Mouse (Mus musculus): ENCODE measurements around the gene Mmp28. TPM values are rescaled to one million over a fixed set of nuclear protein-coding genes. Genes with fewer than 3 reads are reported as not detected.
A peak's percentile ranks its signal among the peaks of the same experiment; 100 is the strongest.

Mmp28 gene
- polyA plus RNA-seq, 1 experiment: 10.2 TPM

GRCm38 (mm10) chr11:83449298-83449697 lies 13.6 kb downstream of the Mmp28 start:
- TF ChIP-seq E2F4 (IDR thresholded peaks at IDR 0.05; ENCODE audit: insufficient read depth) (no peak), POLR2AphosphoS2 (IDR thresholded peaks at IDR 0.05; ENCODE audit: insufficient read length, low read depth) (no peak), CEBPB (IDR thresholded peaks at IDR 0.05; ENCODE audit: insufficient read depth, poor library complexity, severe bottlenecking) (no peak), TCF12 (IDR thresholded peaks at IDR 0.05; ENCODE audit: insufficient read depth, poor library complexity, severe bottlenecking) (no peak), USF1 (IDR thresholded peaks at IDR 0.05; ENCODE audit: low read depth) (no peak), TCF3 (IDR thresholded peaks at IDR 0.05; ENCODE audit: insufficient read length, low read depth) (no peak), MAX (IDR thresholded peaks at IDR 0.05; ENCODE audit: low read depth) (no peak), MYOD1 (IDR thresholded peaks at IDR 0.05; ENCODE audit: control insufficient read depth in 1 of 3, insufficient read length in 2 of 3, low read depth in 2 of 3) (no peak), POLR2A (IDR thresholded peaks at IDR 0.05; ENCODE audit: insufficient read length, low read depth) (no peak), SRF (IDR thresholded peaks at IDR 0.05; ENCODE audit: control insufficient read depth, insufficient read length, low read depth) (no peak), REST (IDR thresholded peaks at IDR 0.05; ENCODE audit: insufficient read depth, insufficient read length) (no peak), MYOG (IDR thresholded peaks at IDR 0.05; ENCODE audit: control insufficient read depth in 1 of 3, insufficient read depth in 1 of 3, insufficient read length in 2 of 3, low read depth in 2 of 3) (no peak)
- Histone ChIP-seq H3K36me3 (ENCODE audit: control insufficient read depth, insufficient read depth) (no peaks in the 10 kb centered on the region), H3K27me3 (ENCODE audit: control insufficient read depth, insufficient read depth, insufficient read length) (no peaks in the 10 kb centered on the region), H3K79me2 (ENCODE audit: control insufficient read depth, insufficient read depth) (no peaks in the 10 kb centered on the region), H3ac (ENCODE audit: control insufficient read depth, insufficient read length) (no peak overlapping the region), H3K4me2 (ENCODE audit: low read depth) (no peak overlapping the region), H3K4me3 (no peak overlapping the region)

- no peaks in the 10 kb centered on the region for H3K79me2 ChIP-seq (ENCODE audit: control insufficient read depth, insufficient read depth)
- no peak overlapping the region for H3K4me3 ChIP-seq
- no peak overlapping the region for H3K4me2 ChIP-seq (ENCODE audit: low read depth)
- no peak overlapping the region for H3ac ChIP-seq (ENCODE audit: control insufficient read depth, insufficient read length)
- TF ChIP-seq TCF12 (IDR thresholded peaks at IDR 0.05; ENCODE audit: insufficient read depth, poor library complexity, severe bottlenecking) (no peak), REST (IDR thresholded peaks at IDR 0.05; ENCODE audit: insufficient read depth, insufficient read length) (no peak), USF1 (IDR thresholded peaks at IDR 0.05; ENCODE audit: low read depth) (no peak), CEBPB (IDR thresholded peaks at IDR 0.05; ENCODE audit: insufficient read depth, poor library complexity, severe bottlenecking) (no peak), MYOD1 (IDR thresholded peaks at IDR 0.05; ENCODE audit: control insufficient read depth in 1 of 3, insufficient read length in 2 of 3, low read depth in 2 of 3) (no peak), POLR2AphosphoS2 (IDR thresholded peaks at IDR 0.05; ENCODE audit: insufficient read length, low read depth) (no peak), SRF (IDR thresholded peaks at IDR 0.05; ENCODE audit: control insufficient read depth, insufficient read length, low read depth) (no peak), POLR2A (IDR thresholded peaks at IDR 0.05; ENCODE audit: insufficient read length, low read depth) (no peak), MYOG (IDR thresholded peaks at IDR 0.05; ENCODE audit: control insufficient read depth in 1 of 3, insufficient read depth in 1 of 3, insufficient read length in 2 of 3, low read depth in 2 of 3) (no peak), MAX (IDR thresholded peaks at IDR 0.05; ENCODE audit: low read depth) (no peak), E2F4 (IDR thresholded peaks at IDR 0.05; ENCODE audit: insufficient read depth) (no peak), TCF3 (IDR thresholded peaks at IDR 0.05; ENCODE audit: insufficient read length, low read depth) (no peak)
- no peaks in the 10 kb centered on the region for H3K36me3 ChIP-seq (ENCODE audit: control insufficient read depth, insufficient read depth)
- no peaks in the 10 kb centered on the region for H3K27me3 ChIP-seq (ENCODE audit: control insufficient read depth, insufficient read depth, insufficient read length)
Measured at GRCm38 (mm10) chr11:83448927-83449236, 14.0 kb downstream of the Mmp28 start.

- no peaks in the 10 kb centered on the region for H3K27me3 ChIP-seq (ENCODE audit: control insufficient read depth, insufficient read depth, insufficient read length)
- no peak overlapping the region for H3K4me3 ChIP-seq
- TF ChIP-seq POLR2AphosphoS2 (IDR thresholded peaks at IDR 0.05; ENCODE audit: insufficient read length, low read depth) (no peak), MYOG (IDR thresholded peaks at IDR 0.05; ENCODE audit: control insufficient read depth in 1 of 3, insufficient read depth in 1 of 3, insufficient read length in 2 of 3, low read depth in 2 of 3) (peak in 1 of 3 experiments; percentile 83), MYOD1 (IDR thresholded peaks at IDR 0.05; ENCODE audit: control insufficient read depth in 1 of 3, insufficient read length in 2 of 3, low read depth in 2 of 3) (peak in 1 of 3 experiments; percentile 48)
- H3K36me3 ChIP-seq (ENCODE audit: control insufficient read depth, insufficient read depth): no peaks in the 10 kb centered on the region
- no peaks in the 10 kb centered on the region for H3K79me2 ChIP-seq (ENCODE audit: control insufficient read depth, insufficient read depth)
- no peak overlapping the region for H3ac ChIP-seq (ENCODE audit: control insufficient read depth, insufficient read length)
- no peak overlapping the region for H3K4me2 ChIP-seq (ENCODE audit: low read depth)
Measured at GRCm38 (mm10) chr11:83448021-83448926, 14.6 kb downstream of the Mmp28 start.

DNA sequence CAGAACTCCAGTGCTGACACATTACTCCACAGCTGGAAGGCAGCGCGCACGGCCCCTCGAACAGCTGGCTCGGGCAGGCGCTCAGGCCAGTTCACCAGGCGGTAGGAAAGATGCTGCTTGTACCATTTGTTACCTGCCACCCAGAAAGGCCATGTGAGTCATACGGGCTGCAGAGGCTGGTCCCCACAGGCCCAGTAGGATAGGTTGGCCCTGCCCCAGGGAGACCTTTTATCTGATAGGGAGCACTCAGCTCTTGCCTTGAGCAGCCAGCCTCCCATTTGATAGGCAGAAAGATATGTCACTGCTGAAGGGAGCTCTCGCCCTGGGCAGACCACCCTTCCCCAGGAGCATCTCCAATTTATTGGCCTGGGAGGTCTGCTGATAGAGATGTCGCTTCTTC lies 15.3 kb downstream of the Mmp28 start:
- H3K79me2 ChIP-seq (ENCODE audit: control insufficient read depth, insufficient read depth): no peaks in the 10 kb centered on the region
- no peak overlapping the region for H3K4me2 ChIP-seq (ENCODE audit: low read depth)
- H3K36me3 ChIP-seq (ENCODE audit: control insufficient read depth, insufficient read depth): no peaks in the 10 kb centered on the region
- no peak for TF ChIP-seq TCF12 (IDR thresholded peaks at IDR 0.05; ENCODE audit: insufficient read depth, poor library complexity, severe bottlenecking)
- no peaks in the 10 kb centered on the region for H3K27me3 ChIP-seq (ENCODE audit: control insufficient read depth, insufficient read depth, insufficient read length)
- H3ac ChIP-seq (ENCODE audit: control insufficient read depth, insufficient read length): no peak overlapping the region
- H3K4me3 ChIP-seq: no peak overlapping the region

DNA sequence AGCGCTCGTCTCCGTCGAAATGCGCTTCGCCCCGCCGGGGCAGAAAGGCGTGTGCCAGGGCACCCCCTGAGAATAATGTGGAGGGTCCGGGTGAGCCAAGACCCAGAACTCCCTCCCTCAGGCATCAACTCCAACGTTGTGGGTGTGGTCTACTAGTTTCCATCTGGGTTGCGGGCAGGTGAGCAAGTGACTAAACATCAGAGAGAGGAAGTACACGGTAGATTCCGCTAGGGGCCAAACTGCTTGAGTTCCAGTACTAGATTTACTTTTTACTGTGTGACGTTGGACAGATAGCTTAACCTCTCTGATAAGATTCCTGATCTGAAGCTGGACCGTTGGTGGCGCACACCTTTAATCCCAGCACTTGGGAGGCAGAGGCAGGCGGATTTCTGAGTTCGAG lies 17.9 kb downstream of the Mmp28 start:
- H3K36me3 ChIP-seq (ENCODE audit: control insufficient read depth, insufficient read depth): no peaks in the 10 kb centered on the region
- H3K79me2 ChIP-seq (ENCODE audit: control insufficient read depth, insufficient read depth): no peaks in the 10 kb centered on the region
- no peak overlapping the region for H3ac ChIP-seq (ENCODE audit: control insufficient read depth, insufficient read length)
- no peak overlapping the region for H3K4me2 ChIP-seq (ENCODE audit: low read depth)
- H3K4me3 ChIP-seq: no peak overlapping the region
- H3K27me3 ChIP-seq (ENCODE audit: control insufficient read depth, insufficient read depth, insufficient read length): no peaks in the 10 kb centered on the region
- TF ChIP-seq USF1 (IDR thresholded peaks at IDR 0.05; ENCODE audit: low read depth) (no peak), MYOD1 (IDR thresholded peaks at IDR 0.05; ENCODE audit: control insufficient read depth in 1 of 3, insufficient read length in 2 of 3, low read depth in 2 of 3) (no peak), E2F4 (IDR thresholded peaks at IDR 0.05; ENCODE audit: insufficient read depth) (no peak), POLR2AphosphoS2 (IDR thresholded peaks at IDR 0.05; ENCODE audit: insufficient read length, low read depth) (no peak), POLR2A (IDR thresholded peaks at IDR 0.05; ENCODE audit: insufficient read length, low read depth) (no peak), REST (IDR thresholded peaks at IDR 0.05; ENCODE audit: insufficient read depth, insufficient read length) (no peak)
